Mouse (Mus musculus) embryonic facial prominence, embryonic 14.5 days (tissue): ENCODE results near the gene Zbtb22. TPM values are rescaled to one million over a fixed set of nuclear protein-coding genes. Genes with fewer than 3 reads are reported as not detected.

Source experiments
- ATAC-seq: fragments of 200-750 bp; cut with Nextera tagmentation; 2 replicates; pipeline ENCODE4 v1.8.0; 2017; ENCODE audit warnings: low read depth, moderate number of reproducible peaks, moderate TSS enrichment
- DNase-seq: peaks from one replicate; pipeline ENCODE4 v3.0.0-alpha.2; 2015; ENCODE audit warnings: low spot score
- H3K27ac ChIP-seq: fragments of 300-500 bp; sonication (generic); replicated peaks from 2 replicates; pipeline ENCODE4 v1.5.1; 2014; ENCODE audit warnings: low read depth, mild to moderate bottlenecking, low read length, moderate library complexity
- H3K27me3 ChIP-seq: fragments of 300-500 bp; sonication (generic); replicated peaks from 2 replicates; pipeline ENCODE4 v1.6.1; 2014; ENCODE audit warnings: low read length; ENCODE audit not compliant: control insufficient read depth, insufficient read depth
- H3K36me3 ChIP-seq: fragments of 300-500 bp; sonication (generic); 2 replicates; pipeline ENCODE4 v1.6.1; 2014; ENCODE audit warnings: low read length, mixed read lengths; ENCODE audit not compliant: control insufficient read depth, insufficient read depth
- H3K4me1 ChIP-seq: fragments of 300-500 bp; sonication (generic); 2 replicates; pipeline ENCODE4 v1.6.1; 2014; ENCODE audit warnings: antibody characterized with exemption, low read length; ENCODE audit not compliant: control insufficient read depth, insufficient read depth
- H3K4me2 ChIP-seq: fragments of 300-500 bp; sonication (generic); 2 replicates; pipeline ENCODE4 v1.6.1; 2014; ENCODE audit warnings: low read depth, mild to moderate bottlenecking, low read length, moderate library complexity, mixed read lengths
- H3K4me3 ChIP-seq: fragments of 300-500 bp; sonication (generic); 2 replicates; pipeline ENCODE4 v1.5.1; 2014; ENCODE audit warnings: low read depth, mild to moderate bottlenecking, low read length
- H3K9ac ChIP-seq: fragments of 300-500 bp; sonication (generic); 2 replicates; pipeline ENCODE4 v1.6.1; 2014; ENCODE audit warnings: low read depth, mild to moderate bottlenecking, low read length, moderate library complexity, mixed read lengths
- H3K9me3 ChIP-seq: fragments of 300-500 bp; sonication (generic); 2 replicates; pipeline ENCODE4 v1.6.1; 2016; ENCODE audit warnings: low read length; ENCODE audit not compliant: control insufficient read depth
- WGBS: fragments of 180-500 bp; shearing (Covaris S2); extraction: QIAGEN DNeasy Blood & Tissue Kit; methylation state at CpG from one replicate; pipeline ENCODE4 v1.1.7; 2014; 5-methylcytosine and 5-hydroxymethylcytosine counted together
- polyA plus RNA-seq: library from polyadenylated mRNA; unstranded; fragments of >200 nt; fragmentation: Nextera tagmentation; extraction: Ambion mirVana; gene quantifications from 2 replicates; pipeline ENCODE4 v1.2.1, GENCODE M21; 2014

Zbtb22 gene
- polyA plus RNA-seq, 1 experiment from 2014 or later = 8.9 TPM

- Histone ChIP-seq H3K9me3 (no peaks in the 10 kb centered on the region), H3K4me3 (peak within 1 kb of the TSS; percentile 95), H3K27ac (peak within 1 kb of the TSS; percentile 92), H3K9ac (peak within 1 kb of the TSS; percentile 93), H3K36me3 (peaks cover 33% of the 10 kb centered on the region), H3K27me3 (no peaks in the 10 kb centered on the region), H3K4me1 (peaks cover 11% of the 10 kb centered on the region), H3K4me2 (peak within 1 kb of the TSS; percentile 97)
- ATAC-seq = peak; percentile 97
- under 1% methylated on average over 46 of the region's 68 CpGs for WGBS
- DNase-seq = peak; percentile 99
Observed at GRCm38 (mm10) chr17:33909077-33909868, 6.4 kb upstream of the Zbtb22 start, which contains the start of gene Daxx. Gene Daxx, plus strand, starts transcription at chr17:33909414.

GRCm38 (mm10) chr17:33909869-33910250 lies 5.8 kb upstream of the Zbtb22 start:
- Histone ChIP-seq H3K4me1 (peaks cover 13% of the 10 kb centered on the region), H3K9me3 (no peaks in the 10 kb centered on the region), H3K36me3 (peaks cover 39% of the 10 kb centered on the region), H3K27me3 (no peaks in the 10 kb centered on the region), H3K4me2 (peak overlapping the region; percentile 97), H3K4me3 (peak overlapping the region; percentile 95), H3K27ac (peak overlapping the region; percentile 92), H3K9ac (peak overlapping the region; percentile 93)
- ATAC-seq = peak; percentile 0; the same call in 1 of the 2 replicates
- peak; percentile 60 for DNase-seq
- under 1% methylated on average over 14 of the region's 14 CpGs for WGBS

DNA sequence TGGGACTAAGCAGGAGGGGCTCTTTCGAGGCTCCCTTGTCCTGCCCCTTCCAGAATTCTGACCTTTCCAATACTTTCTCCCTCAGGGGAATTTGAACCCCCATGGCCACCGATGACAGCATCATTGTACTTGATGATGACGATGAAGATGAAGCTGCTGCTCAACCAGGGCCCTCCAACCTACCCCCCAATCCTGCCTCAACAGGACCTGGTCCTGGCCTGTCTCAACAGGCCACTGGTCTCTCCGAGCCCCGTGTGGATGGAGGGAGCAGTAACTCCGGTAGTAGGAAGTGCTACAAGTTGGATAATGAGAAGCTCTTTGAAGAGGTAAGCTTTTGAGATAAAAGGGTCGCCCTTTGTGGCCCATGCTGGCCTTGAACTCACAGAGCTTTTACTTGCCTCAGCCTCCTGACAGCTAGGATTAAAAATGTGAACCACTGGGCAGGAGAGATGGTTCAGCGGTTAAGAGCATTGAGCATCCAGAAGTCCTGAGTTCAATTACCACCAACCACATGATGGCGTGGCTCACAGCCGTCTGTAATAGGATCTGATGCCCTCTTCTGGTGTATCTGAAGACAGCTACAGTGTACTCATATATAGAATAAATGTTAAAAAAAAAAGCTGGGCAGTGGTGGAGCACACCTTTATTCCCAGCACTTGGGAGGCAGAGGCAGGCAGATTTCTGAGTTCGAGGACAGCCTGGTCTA lies 5.2 kb upstream of the Zbtb22 start:
- peaks cover 42% of the 10 kb centered on the region for H3K36me3 ChIP-seq
- H3K4me3 ChIP-seq = peak overlapping the region; percentile 95
- no peaks in the 10 kb centered on the region for H3K27me3 ChIP-seq
- H3K9me3 ChIP-seq = no peaks in the 10 kb centered on the region
- H3K27ac ChIP-seq = peak overlapping the region; percentile 92
- H3K9ac ChIP-seq = peak overlapping the region; percentile 93
- WGBS = 42% methylated on average over 11 of the region's 11 CpGs
- H3K4me1 ChIP-seq = peaks cover 17% of the 10 kb centered on the region
- no peak for DNase-seq
- ATAC-seq = no peak
- H3K4me2 ChIP-seq = peak overlapping the region; percentile 97

GRCm38 (mm10) chr17:33911052-33911812 lies 4.5 kb upstream of the Zbtb22 start:
- H3K36me3 ChIP-seq = peaks cover 42% of the 10 kb centered on the region
- H3K27me3 ChIP-seq = no peaks in the 10 kb centered on the region
- H3K4me1 ChIP-seq = peaks cover 17% of the 10 kb centered on the region
- H3K4me3 ChIP-seq = no peak overlapping the region
- H3K27ac ChIP-seq = no peak overlapping the region
- no peak overlapping the region for H3K9ac ChIP-seq
- 91% methylated on average over 31 of the region's 31 CpGs for WGBS
- ATAC-seq (no peak), DNase-seq (no peak)
- H3K9me3 ChIP-seq = no peaks in the 10 kb centered on the region
- no peak overlapping the region for H3K4me2 ChIP-seq

- ATAC-seq (no peak), DNase-seq (no peak)
- WGBS = 90% methylated on average over 28 of the region's 28 CpGs
- no peak overlapping the region for H3K9ac ChIP-seq
- no peak overlapping the region for H3K4me3 ChIP-seq
- H3K36me3 ChIP-seq = peaks cover 42% of the 10 kb centered on the region
- no peaks in the 10 kb centered on the region for H3K27me3 ChIP-seq
- no peaks in the 10 kb centered on the region for H3K9me3 ChIP-seq
- H3K27ac ChIP-seq = no peak overlapping the region
- H3K4me2 ChIP-seq = no peak overlapping the region
- peaks cover 20% of the 10 kb centered on the region for H3K4me1 ChIP-seq
Observed at GRCm38 (mm10) chr17:33911813-33912414, 3.8 kb upstream of the Zbtb22 start.

DNA sequence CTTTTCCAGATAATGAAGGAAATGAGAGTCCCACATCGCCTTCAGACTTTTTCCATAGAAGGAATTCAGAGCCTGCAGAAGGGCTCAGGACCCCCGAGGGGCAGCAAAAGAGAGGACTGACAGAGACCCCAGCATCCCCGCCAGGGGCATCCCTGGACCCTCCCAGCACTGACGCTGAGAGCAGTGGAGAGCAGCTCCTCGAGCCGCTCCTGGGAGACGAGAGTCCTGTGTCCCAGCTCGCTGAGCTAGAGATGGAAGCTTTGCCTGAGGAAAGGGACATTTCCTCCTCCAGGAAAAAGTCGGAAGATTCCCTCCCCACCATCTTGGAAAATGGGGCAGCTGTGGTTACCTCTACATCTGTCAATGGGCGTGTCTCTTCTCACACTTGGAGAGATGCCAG lies 2.4 kb upstream of the Zbtb22 start:
- Histone ChIP-seq H3K27me3 (no peaks in the 10 kb centered on the region), H3K4me3 (no peak overlapping the region), H3K4me1 (peaks cover 16% of the 10 kb centered on the region), H3K36me3 (peaks cover 52% of the 10 kb centered on the region), H3K4me2 (no peak overlapping the region), H3K9ac (no peak overlapping the region), H3K9me3 (no peaks in the 10 kb centered on the region), H3K27ac (no peak overlapping the region)
- WGBS = 90% methylated on average over 10 of the region's 10 CpGs
- ATAC-seq = no peak
- no peak for DNase-seq

- ATAC-seq = no peak
- peaks cover 15% of the 10 kb centered on the region for H3K4me1 ChIP-seq
- 95% methylated on average over 8 of the region's 8 CpGs for WGBS
- H3K27ac ChIP-seq = no peak overlapping the region
- H3K9ac ChIP-seq = no peak overlapping the region
- H3K9me3 ChIP-seq = no peaks in the 10 kb centered on the region
- H3K4me3 ChIP-seq = no peak overlapping the region
- H3K36me3 ChIP-seq = peaks cover 52% of the 10 kb centered on the region
- H3K4me2 ChIP-seq = no peak overlapping the region
- no peak for DNase-seq
- H3K27me3 ChIP-seq = no peaks in the 10 kb centered on the region
Observed at GRCm38 (mm10) chr17:33913905-33914304, 1.8 kb upstream of the Zbtb22 start.

DNA sequence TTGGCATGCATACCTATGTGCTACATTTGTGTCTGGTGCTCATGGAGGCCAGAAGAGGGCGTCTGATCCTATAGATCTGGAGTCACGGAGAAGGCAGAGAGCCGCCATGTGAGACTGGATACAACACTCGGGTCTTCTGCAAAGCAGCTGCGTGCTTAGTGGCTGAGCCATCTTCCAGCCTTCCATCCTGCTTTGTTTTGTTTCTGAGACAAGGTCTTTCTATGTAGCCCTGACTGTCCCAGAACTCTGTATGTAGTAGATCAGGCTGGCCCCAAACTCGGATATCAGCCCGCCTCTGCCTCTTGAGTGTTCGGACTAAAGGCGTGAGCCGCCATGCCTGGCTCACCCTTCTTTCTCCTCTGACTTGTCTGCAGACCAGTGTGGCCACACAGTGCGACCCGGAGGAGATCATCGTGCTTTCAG lies 724 bp upstream of the Zbtb22 start:
- Histone ChIP-seq H3K4me3 (peak overlapping the region; percentile 51), H3K36me3 (peaks cover 52% of the 10 kb centered on the region), H3K27me3 (no peaks in the 10 kb centered on the region), H3K9me3 (no peaks in the 10 kb centered on the region), H3K4me1 (peaks cover 15% of the 10 kb centered on the region), H3K9ac (no peak overlapping the region), H3K4me2 (peak overlapping the region; percentile 70; the same call in 1 of the 2 replicates), H3K27ac (no peak overlapping the region)
- ATAC-seq = no peak
- DNase-seq = no peak
- 73% methylated on average over 13 of the region's 13 CpGs for WGBS
